Mouse (Mus musculus) kidney, postnatal 10 days (tissue): ENCODE measurements around the gene Tmem190.

Experiments
- DNase-seq: peaks from one replicate; pipeline ENCODE4 v3.0.0; 2021; ENCODE audit warnings: mixed read lengths

The Tmem190 gene

DNA sequence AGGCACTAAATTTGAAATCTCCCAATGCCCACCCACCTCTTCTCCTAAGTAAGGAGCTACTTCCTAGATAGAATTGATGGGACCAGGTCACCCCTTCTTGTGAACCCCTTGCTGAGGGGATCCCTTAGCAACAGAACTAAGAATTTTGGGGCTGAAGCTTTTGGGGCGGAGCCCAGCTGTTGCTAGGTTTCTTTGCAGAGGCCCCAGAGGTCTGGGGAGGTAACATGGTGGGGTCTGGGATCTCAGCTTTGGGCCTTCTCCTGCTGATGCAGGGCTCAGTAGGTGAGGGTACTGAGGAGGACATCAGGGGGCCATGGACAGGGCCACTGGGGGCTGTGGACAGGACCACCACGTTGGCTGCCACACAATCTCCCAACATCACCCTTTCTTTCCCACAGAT, at the start of gene Tmem190, which contains the start of gene Il11:
Gene Tmem190, plus strand, starts transcription at position 179 of the 400 bp plus-strand sequence.
Gene Il11, minus strand, starts transcription at position 101 of the 400 bp plus-strand sequence.
- DNase-seq, result no peak

DNA sequence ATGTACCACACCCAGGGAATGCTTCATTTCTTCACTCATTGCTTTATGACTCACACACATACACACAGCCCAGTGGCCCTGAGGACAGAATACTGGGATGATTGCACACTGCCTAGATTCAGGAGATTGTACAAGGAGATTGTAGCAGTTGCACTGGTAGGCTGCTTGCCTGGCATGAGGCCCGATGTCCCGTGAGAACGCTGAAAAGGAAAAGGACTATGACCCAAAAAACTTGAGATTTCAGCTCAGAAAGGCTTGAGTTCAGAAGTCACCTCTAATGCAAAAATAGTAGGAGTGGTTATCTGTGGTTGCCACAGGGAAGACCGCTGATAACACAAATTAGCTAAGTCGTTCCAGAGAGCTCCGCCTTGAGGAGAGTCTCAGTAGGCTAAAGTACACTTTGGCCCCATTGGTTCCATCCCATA, 49.8 kb upstream of the Tmem190 start:
- peak; percentile 44 for DNase-seq

DNA sequence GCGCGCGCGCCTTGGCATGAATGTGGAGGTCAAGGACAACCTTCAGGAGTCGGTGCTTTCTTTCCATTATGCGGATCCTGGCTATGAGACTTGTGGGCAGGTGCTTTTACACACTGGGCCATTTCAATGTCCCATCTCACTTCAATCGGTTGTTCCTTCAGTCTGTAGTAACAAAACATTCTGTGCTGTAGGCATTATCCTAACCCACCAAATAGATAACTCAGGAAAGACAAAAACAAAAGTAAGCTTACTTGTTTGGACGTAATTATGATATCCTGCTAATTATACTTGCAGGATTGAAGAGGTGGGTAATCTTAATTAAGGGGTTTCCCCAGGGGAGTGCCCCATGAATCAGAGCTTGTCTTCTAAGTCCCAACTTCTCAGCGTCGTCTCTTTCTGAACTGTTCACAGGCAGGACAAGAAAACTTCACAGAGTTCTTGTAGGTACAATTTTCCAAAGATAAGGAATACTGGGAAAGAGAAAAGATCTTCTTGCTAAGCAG, 43.6 kb upstream of the Tmem190 start:
- DNase-seq, result no peak

DNA sequence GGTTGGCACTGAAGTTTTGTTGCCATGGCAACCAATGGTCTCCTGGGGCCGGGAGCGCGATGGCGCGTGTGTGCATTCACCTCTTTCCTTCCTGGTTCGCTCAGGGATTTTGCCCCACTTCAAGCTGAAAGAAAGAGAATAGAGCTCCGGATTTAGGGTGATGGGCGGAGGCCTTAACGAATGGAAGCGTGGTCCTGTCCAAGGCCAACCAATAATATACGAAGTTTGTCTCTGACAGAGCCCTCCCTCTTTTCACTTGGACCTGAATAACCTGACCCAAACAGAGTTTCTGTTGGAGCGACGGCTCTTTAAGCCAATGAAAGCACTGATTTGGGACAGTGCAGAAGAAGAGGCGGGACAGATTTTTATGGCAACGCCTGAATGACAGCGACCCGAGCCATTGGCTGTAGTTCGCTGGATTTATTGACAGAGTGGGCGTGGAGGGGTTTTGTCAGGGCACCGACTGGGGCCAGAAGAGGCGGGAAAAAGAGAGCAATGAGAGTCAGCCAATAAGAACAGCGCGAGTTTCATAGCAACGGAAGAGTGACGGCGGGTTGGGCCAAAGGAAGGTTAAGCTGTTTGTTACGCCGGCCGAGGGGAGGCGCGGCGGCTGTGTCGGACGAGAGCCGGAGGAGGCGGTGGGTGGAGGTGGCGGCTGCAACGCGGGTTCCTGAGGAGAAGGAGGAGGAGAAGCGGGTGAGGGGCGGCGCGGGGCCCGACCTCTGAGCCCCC, 43.0 kb upstream of the Tmem190 start, which contains the start of gene Kmt5c:
Gene Kmt5c, plus strand, starts transcription at position 572 of the 732 bp plus-strand sequence.
- DNase-seq, result peak; percentile 98

DNA sequence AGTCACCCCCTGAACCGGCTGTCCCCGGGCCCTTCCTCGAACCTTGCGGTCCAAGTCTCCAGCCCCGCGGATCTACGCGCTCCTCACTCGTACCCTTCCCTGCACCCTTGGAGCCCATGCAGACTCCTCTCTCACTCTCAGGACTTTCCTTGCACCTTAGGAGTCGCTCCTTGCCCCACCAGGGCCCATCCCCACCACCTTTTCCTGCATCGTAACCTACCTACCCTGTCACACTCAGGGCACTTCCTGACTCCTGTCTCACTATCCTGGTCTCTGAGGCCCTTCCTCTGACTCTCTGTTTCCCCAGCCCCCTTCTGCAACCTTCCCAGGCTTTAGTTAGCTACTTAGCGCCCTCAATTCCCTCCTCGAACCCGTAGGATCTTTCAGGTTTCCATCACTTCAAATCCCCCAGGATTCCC, 42.4 kb upstream of the Tmem190 start:
- DNase-seq, result no peak

DNA sequence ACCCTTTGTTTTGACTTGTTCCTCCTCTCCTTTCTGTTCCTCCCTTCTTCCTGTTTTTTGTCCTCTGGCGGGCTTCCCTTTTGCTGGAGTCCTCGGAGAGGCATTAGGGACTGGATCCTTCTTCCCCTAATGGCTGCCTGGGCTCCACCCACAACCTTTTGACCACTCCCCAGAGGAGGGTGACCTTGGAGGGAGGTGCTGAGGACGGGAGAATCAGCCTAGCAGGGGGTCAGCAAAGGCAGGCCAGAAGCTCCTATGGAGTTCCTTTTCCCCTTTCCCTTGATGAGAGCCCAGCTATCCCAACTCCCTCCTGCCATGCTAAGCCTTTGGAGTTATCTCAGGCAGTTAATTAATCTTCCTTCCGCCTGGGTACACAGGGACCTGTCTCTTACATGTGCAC, 41.6 kb upstream of the Tmem190 start:
- DNase-seq, result peak; percentile 78

DNA sequence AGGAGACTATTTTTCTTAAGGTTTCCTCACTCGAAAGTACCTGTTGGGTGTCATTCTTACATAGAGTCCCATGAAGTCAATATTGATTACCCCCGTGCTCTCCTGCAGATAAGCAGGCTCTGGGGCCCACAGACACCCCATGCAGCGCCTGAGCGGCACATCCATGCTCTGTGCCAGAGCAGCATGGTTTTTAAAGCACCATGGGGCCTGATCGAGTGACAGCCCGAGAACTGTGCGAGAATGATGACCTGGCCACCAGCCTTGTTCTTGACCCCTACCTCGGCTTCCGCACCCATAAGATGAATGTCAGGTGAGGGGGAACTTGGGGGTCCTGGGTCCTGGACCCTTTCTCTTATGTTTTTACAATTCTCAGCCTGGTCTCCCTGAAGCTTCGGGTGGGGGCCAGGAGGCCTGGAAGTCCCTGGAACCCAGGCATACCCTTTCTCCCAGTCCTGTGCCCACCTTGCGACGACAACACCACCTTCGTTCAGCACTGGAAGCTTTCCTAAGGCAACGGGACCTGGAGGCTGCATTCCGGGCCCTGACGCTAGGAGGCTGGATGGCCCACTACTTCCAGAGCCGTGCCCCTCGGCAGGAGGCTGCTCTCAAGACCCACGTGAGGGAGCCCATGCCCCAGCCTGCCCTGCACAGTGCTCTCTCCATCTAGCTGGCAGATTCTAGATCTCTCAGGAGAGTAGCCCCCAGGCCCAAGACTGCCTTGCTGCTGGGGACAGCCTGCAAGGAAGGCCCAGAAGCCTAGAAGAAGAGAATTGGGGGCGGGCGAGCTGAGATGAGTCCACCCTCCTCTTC, 40.9 kb upstream of the Tmem190 start:
- DNase-seq, result peak; percentile 14

DNA sequence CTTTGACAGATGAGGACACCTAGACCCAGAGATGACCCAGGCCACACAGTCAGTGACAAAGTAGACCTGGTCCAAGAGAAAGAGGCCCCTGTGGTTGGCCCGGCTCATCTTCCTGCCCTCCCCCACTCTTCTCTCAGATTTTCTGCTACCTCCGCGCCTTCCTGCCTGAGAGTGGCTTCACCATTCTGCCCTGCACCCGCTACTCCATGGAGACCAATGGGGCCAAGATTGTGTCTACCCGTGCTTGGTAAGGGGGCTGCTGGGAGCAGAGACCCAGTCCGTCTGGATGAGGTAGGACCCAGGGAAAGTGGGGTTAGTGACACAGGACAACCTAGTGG, 40.3 kb upstream of the Tmem190 start:
- no peak for DNase-seq

DNA sequence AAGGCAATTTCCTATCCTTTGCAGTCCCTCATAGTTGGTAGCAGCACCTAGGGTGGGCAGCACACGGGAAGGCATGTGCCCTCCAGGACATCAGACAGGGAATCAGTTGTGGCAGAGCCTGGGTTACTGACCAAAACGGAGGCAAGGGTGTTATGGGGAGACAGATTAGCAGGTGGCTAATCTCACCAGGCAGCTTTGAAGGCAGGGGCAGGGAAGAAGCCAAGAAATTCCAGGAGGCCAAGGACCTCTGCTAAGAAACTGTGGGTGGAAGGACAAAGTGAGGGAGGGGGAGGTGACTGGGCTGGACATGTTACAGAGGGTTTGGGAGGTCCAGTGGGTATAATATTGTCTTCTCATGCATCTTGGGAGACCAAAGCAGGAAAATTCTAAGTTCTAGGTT, 39.4 kb upstream of the Tmem190 start:
- DNase-seq, result no peak

DNA sequence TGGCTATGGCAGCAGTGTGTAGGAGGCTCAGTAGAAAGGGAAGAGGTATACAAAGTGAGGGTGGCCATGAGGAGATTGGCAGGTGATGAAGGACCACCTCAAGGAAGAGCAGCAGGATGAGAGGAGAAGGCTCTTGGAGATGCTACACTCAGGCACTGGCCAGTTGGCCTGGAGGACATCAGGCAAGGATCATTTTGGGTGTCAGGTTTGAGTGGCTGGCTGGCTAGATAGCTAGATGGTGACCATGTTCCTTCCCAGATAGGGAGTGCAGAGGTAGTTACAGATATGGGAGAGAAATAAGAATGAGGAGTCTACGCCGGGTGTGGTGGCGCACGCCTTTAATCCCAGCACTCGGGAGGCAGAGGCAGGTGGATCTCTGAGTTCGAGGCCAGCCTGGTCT, 37.9 kb upstream of the Tmem190 start:
- DNase-seq, result no peak

DNA sequence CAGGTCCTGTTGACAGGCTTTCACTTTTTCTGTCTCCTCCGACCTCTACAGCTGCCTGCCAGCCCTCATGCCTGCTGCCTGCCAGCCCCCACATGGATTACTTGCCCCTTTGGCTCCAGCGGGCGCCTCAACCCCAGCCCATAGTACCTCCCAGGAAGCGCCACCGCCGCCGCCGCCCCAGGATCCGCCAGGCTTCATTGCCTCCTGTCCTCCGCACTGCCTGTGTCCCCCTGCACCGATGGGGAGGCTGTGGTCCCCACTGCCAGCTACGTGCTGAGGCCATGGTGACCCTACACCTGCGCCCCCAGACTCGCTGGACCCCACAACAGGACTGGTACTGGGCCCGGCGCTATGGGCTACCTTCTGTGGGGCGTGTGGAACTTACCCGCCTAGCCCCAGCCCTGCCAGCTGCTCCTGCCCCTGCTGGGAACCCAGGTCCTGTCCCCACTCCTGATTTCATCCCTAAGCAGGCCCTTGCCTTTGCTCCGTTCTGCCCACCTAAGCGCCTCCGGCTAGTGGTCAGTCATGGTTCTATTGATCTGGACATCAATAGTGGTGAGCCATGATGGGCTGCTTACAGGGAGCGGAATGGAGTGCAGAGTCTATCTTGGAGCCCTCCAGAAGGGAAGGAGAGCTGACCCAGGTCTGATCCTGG, 36.3 kb upstream of the Tmem190 start:
- DNase-seq, result peak; percentile 13

DNA sequence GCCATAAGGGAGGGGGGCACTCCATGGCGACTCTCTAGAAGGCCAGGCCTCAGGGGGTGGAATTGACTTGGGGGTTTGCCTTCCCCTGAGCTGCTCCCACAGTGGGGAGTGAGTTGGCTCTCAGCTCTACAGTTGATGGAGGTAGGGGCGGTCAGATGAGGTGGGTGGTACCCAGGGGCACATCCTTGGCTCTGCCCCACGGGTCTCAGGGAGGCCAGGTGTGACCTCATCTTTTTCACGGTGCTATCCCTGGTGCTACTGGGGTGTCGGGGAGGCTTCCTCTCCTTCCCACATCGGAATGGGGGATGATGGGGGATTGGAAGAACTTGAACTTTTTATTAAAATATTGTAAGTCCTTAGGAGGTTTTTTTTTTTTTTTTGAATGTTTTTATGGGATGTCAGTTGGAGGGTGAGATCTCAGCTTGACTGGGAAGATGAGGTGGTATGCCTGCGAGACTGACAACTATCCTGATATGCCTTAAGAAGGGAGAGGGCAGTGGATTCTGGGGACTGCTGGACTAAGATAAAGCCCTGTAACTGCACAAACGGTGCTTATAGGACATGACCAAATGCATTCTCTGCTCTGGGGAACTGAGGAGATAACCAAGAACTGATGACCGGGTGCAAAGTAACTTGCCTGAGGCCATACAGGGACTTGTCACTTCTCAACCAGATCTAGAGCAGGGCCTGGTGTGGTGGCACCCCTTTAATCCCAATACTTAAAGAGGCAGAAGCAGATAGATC, 35.4 kb upstream of the Tmem190 start:
- peak; percentile 10 for DNase-seq

DNA sequence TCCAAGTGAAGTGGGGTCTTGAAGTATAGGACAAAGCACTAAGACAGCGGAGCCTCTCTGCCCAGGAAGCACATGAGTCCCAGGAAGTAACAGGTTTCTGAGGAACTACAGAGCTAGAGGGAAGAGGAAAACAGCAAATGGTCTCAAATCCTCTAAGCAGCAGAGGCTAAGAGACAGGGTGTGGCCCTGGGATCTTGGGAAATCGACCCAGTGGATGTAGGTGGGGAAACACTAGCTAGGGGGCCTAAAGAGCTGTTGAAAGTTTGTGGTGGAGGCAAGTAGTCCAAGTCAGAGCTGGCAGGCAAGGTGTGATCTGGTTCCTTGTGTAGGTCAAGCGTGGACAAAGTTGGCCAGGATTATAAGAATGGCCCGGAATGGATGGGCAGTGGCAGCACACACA, 34.4 kb upstream of the Tmem190 start:
- no peak for DNase-seq

DNA sequence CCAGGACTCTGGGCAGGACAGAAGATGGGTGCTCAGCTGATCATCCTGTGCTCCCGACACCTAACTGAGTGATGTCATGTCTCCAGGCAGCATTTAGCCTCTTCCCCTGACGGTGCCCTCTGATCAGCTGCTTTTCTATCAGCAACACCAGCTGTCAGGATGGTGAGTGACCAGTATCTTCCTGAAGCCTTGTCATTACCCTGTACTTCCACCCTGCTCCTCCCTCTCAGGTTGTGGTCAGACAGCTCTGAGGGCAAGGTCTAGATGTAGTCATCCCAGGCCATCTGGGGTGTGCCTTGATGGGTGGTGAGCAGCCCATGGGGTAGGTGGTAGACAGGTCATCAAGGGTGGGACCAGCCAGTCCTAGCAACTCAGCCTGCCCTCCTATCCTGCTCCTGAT, 33.6 kb upstream of the Tmem190 start:
- no peak for DNase-seq

DNA sequence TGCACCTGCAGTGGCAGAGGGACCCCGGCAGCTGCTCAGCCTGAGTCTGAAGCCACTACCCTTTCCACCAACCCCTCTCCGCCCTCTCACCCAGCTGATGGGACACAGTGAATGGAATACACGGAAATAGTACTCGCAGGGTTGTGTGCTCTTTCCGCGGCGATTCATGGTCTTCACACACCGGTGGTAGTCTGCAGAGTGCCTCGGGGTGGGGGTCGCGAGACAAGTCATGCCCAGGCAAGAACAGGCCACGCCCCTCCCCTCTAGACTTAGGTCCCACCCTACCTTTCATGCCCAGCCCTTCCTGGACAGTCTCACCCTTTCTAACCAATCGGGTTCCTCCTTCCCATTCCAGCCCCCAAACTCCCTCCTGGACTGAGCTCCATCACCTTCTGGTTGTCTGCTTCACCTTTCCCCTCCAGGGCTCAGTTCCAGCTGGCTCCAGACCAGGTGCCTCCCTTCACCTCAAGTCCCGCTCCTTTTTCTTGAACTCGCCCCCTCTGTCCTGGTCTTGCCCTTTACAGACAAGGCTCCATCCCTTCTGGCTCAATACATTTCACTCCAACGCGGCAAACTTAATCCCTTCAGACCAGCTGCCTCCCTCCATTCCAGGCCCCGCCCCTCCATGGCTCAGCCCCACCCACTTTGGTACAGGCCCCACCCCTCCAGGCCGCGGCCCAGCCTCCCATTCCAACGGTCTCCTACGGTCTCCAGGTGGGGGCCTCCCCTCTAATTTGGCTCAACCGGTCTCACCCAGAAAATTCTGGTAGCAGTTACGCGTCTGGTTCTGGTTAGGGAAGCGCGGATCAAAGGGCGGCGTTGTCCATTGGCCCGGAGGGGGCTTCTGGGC, 30.5 kb upstream of the Tmem190 start:
- peak; percentile 79 for DNase-seq

DNA sequence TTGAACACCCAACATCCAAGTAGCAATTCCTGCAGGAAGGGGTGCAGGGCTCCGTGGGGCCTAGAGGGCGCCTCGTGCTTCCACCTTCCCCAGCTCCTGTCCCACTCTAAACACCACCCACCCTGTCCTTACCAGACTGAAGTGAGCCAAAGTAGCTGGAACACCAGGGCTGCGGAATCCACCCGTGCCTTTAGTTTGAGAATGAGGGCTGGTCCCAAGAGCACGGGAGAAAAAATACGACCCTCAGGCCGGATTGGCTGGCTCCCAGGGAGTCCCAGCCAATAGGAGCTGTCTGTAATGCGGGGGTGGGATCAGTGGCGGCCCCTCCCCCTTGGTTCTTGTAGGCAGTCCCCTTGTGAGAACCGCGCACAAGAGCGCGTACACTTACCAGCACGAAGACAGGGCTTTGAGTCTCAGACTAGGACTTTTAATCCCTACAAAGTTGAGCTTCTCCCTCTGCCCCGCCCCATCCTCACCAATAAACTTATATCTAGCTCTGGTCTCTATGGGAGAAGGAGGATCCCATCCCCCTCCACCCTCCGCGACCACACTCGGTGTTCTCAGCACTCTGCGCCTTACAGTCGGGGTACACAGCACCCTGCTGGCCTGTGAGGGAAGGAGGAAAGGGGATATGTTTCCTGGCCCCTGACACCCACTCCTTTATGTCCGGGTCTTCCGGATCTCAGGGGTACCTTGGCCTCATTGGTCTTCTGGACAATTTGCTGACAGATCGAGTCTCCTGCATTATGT, 29.7 kb upstream of the Tmem190 start, which contains the start of gene Cox6b2:
Gene Cox6b2, minus strand, starts transcription at position 274 of the 750 bp plus-strand sequence.
- peak; percentile 95 for DNase-seq

DNA sequence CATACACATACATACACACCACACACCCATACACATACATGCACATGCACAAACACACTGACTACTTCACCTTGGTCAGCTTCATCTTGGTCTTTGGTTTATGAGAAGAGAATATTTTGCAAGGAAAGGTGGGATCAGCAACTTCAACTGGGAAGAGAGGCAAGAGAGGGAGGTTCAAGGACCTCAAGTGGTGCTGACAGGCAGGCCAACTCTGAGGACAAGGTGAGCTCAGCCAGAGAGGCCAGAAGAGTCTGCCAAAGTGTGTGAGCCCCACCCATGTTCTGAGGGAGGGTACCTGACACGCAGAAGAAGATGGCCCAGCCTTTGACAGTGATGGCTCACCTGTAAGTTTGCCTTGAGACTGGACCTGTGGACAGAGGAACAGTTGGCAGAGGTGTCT, 23.1 kb upstream of the Tmem190 start:
- no peak for DNase-seq

DNA sequence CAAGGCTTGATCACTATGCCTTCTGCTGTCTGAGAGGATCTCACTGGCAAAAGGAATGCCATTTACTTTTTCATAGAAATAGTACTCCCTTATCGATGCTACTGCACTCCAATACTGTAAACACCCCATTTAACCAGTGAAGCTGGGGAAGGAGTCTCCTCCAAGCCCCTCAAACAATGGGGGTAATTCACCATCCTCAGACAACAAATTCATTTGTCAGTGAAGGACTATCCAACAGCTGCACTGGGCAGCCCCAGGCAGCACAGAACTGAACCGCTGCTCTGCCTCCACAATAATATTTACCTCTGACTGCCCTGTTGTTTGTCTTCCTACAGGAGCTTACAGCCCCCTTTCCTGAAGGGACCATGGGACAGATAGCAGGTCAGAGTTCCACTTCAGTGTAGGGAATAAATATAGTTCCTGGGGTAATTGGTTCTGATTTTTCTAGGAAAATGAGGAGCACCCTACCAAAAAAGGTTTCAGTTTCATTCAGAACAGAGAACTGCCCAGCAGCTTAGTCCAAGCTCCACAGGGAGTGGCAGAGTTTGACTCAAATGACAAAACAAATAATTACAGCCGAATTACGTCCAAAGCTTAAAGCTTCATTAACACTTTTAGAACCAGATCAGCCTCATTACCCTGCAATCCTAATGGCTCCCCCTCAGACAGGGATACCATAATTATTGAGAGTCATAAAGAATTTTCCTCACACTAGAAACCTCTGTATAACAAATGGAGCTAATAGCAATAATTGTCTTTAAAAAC, 17.6 kb upstream of the Tmem190 start:
- DNase-seq, result no peak

DNA sequence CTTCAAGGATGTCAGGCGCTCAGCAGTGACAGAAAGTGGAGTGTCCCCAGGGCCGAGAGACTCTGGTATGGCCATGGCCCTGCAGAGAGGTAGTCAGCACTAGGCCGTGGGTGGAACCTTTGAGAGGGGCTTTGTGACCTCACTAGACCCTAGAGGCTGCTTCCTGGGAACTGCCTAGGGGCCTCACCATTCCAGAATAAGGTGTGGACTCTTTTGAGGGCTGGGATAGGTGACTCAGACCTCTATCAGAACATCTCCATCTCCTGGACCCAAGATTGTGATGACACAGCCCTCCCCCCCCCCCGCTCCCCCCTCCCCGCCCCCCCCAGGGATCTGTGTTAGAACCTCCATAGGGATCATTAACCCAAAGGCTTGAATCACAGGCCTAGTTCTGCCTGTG, 11.5 kb upstream of the Tmem190 start, which contains the start of gene Fam71e2:
Gene Fam71e2, minus strand, starts transcription at position 101 of the 400 bp plus-strand sequence.
- DNase-seq, result no peak

DNA sequence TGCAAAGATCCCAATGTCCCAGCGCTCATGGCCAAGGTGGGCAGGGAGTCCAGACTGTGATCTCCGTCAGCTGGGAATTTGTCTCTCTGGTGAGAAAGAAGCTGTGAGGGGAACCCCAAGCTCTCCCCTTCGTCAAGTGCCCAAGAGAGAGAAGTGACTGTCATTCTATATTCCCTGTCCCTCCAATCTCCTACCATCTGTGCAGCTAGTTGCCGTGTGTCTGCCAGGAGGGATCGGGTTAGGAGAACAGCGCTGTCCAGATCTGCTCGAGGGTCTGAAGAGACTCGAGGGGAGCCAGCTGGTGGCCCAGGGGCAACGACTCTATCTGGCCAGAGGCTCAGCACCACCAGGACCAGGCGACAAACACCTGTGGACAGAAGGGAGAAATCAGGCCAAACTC, 6.6 kb upstream of the Tmem190 start:
- no peak for DNase-seq
